Mouse (Mus musculus): ENCODE measurements around the gene Herc6.
"Not testable (repeated sequence)": the region's sequence is repeated elsewhere in the genome, so short reads cannot be mapped to it uniquely, and the experiment has no call there.

The Herc6 gene

GRCm38 (mm10) chr6:57580881-57581548 lies at the start of gene Herc6:
Gene Herc6 (plus strand): TSS chr6:57581000.
- peak; percentile 82 for DNase-seq

GRCm38 (mm10) chr6:57531011-57531410 lies 49.8 kb upstream of the Herc6 start:
- DNase-seq = peak; percentile 13

- DNase-seq = no peak
Observed at GRCm38 (mm10) chr6:57531441-57531840, 49.4 kb upstream of the Herc6 start.

GRCm38 (mm10) chr6:57532022-57532421 lies 48.8 kb upstream of the Herc6 start:
- no peak for DNase-seq

- DNase-seq = no peak
Observed at GRCm38 (mm10) chr6:57533410-57533809, 47.4 kb upstream of the Herc6 start.

GRCm38 (mm10) chr6:57534231-57534610 lies 46.6 kb upstream of the Herc6 start:
- peak; percentile 35 for DNase-seq

- DNase-seq = peak; percentile 36
Observed at GRCm38 (mm10) chr6:57534611-57535286, 46.1 kb upstream of the Herc6 start.

GRCm38 (mm10) chr6:57535386-57535936 lies 45.3 kb upstream of the Herc6 start, which contains the start of gene Ppm1k:
Gene Ppm1k (minus strand): TSS chr6:57535468.
- peak; percentile 100 for DNase-seq

- peak; percentile 7 for DNase-seq
Observed at GRCm38 (mm10) chr6:57535971-57536669, 44.7 kb upstream of the Herc6 start.

- no peak for DNase-seq
Observed at GRCm38 (mm10) chr6:57537887-57538286, 42.9 kb upstream of the Herc6 start.

GRCm38 (mm10) chr6:57540950-57541498 lies 39.8 kb upstream of the Herc6 start:
- no peak for DNase-seq

GRCm38 (mm10) chr6:57541737-57542335 lies 39.0 kb upstream of the Herc6 start:
- no peak for DNase-seq

GRCm38 (mm10) chr6:57543591-57543990 lies 37.2 kb upstream of the Herc6 start:
- not testable (repeated sequence) for DNase-seq

- DNase-seq = peak; percentile 8
Observed at GRCm38 (mm10) chr6:57544866-57545265, 35.9 kb upstream of the Herc6 start.

- DNase-seq = no peak
Observed at GRCm38 (mm10) chr6:57551211-57551796, 29.5 kb upstream of the Herc6 start.

GRCm38 (mm10) chr6:57557796-57558317 lies 22.9 kb upstream of the Herc6 start:
- DNase-seq = no peak

- no peak for DNase-seq
Observed at GRCm38 (mm10) chr6:57563454-57563853, 17.3 kb upstream of the Herc6 start.

- DNase-seq = no peak
Observed at GRCm38 (mm10) chr6:57565452-57565851, 15.3 kb upstream of the Herc6 start.

- DNase-seq = no peak
Observed at GRCm38 (mm10) chr6:57567630-57568029, 13.2 kb upstream of the Herc6 start.

- DNase-seq = peak; percentile 69
Observed at GRCm38 (mm10) chr6:57570170-57570974, 10.4 kb upstream of the Herc6 start.

GRCm38 (mm10) chr6:57571587-57571986 lies 9.2 kb upstream of the Herc6 start:
- DNase-seq = no peak
